Mouse (Mus musculus): ENCODE data around the gene Pcmtd2. TPM values are rescaled to one million over a fixed set of nuclear protein-coding genes. Genes with fewer than 3 reads are reported as not detected.

Pcmtd2 gene
- total RNA-seq (2023): 10 to 100 TPM; 28.6 to 34.6 TPM

DNA sequence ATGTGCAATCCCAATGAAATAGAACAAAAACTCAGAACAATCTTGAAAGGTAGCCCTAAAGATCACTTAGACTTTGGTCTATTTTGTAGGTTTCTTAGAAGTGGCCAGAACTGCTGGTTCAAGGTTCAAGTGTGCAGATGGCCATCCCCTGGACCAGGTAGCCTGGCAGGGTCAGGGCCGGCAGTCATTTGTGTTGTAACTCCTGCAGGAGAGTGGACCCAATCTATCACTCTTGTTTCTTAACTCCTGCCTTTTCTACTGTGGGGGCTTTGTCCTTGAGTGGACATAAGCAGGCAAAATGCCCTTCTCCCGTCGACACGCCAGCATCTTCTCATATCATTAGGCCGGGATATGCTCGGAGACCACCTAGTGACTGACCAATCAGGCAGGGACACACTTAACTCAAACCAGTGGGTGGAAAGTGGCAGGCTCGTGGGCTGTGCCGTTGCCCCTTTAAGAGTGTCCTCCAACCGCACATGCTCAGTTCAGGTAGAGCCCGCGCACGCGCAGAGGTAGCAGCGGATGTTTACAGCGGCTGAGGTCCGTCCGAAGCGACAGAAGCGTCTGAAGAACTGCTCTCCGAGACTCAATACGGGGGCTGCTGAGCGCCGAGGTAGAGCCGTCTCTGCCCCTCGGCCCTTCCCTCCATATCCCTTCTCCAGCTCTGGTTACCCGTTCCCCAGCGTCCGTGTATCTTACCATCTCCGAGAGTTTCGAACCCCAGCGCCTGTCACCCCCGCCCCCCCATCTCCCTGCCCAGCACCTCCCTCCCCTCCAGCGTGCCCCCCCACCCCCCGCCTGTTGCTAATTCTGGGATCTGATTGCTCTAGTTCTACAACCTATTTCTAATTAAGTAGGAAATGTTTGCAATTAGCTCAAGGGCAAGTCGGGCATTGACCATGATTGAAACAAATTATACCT, at the start of gene Pcmtd2:
Gene Pcmtd2, plus strand, starts transcription at position 483 of the 921 bp plus-strand sequence.

DNA sequence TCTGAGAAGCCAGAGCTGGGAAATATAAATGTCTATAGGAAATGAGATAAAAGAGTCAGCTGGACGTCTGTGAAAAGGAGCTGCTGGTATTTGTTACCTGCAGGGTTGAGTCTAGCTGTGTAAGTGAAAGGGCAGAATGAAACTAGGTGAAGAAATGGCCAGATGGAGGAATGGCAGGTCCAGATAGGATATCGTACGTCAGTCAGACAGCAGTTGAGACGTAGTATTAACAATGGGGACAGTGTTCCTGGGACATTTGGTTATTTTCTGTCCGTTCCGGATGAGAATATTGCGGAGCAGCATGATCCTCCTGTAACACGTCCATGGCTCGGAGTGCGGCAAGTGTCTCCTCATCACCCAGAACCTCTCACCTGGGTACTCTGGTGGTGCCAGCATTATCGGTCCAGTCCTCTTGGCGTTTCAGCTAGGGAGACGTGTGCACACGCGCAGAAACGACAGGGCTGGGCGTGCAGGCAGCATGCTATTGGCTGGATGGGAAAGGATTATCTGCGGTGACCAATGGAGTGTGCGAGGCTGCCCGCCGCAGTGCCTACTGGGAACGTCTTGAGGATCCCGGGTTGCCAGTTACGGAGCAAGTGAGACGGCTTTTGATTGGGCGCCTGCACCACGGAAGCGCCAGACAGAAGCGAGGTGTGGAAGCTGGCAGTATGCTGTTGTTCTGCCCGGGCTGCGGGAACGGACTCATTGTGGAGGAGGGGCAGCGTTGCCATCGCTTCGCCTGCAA, 26.3 kb downstream of the Pcmtd2 start, which contains the start of gene Polr3k:
Gene Polr3k, plus strand, starts transcription at position 547 of the 745 bp plus-strand sequence.

Other genes starting within 250 kb of the Pcmtd2 start
- gene Prpf6, start 246.0 kb upstream of the Pcmtd2 start, total RNA-seq (2023): 10 to 100 TPM; 37.5 to 42.1 TPM
- 10 to 100 TPM; 15.1 to 18.4 TPM for gene Zfp512b, start 245.1 kb upstream of the Pcmtd2 start, total RNA-seq (2023)
- 1 to 10 TPM; 2.2 to 3.5 TPM for gene Samd10, start 238.6 kb upstream of the Pcmtd2 start, total RNA-seq (2023)
- gene Gm29797, start 180.8 kb upstream of the Pcmtd2 start, total RNA-seq (2023): not detected
- not detected for gene Sox18, start 166.2 kb upstream of the Pcmtd2 start, total RNA-seq (2023)
- 10 to 100 TPM in 1 of 2 experiments, 1 to 10 TPM in 1; 8.8 to 11.2 TPM for gene Tcea2, start 157.5 kb upstream of the Pcmtd2 start, total RNA-seq (2023)
- 100 to 1,000 TPM; 177 to 199 TPM for gene Rgs19, start 143.9 kb upstream of the Pcmtd2 start, total RNA-seq (2023)
- not detected for gene Lkaaear1, start 139.4 kb upstream of the Pcmtd2 start, total RNA-seq (2023)
- 1 to 10 TPM in 1 of 2 experiments, not detected in 1; 1.3 TPM for gene Oprl1, start 122.8 kb upstream of the Pcmtd2 start, total RNA-seq (2023)
- not detected for gene Myt1, start 74.5 kb upstream of the Pcmtd2 start, total RNA-seq (2023)
- gene Polr3k, start 26.5 kb downstream of the Pcmtd2 start, total RNA-seq (2023): 1 to 10 TPM; 7.0 to 9.9 TPM
- not detected for gene Gm14496, start 153.3 kb downstream of the Pcmtd2 start, total RNA-seq (2023)